Mouse (Mus musculus) ES-Bruce4 (cell line): Measurements from ENCODE around the gene Nfkbia.

Experiments
- CTCF ChIP-seq: IDR thresholded peaks from one replicate; pipeline ENCODE4 v1.8.1; 2011; ENCODE audit warnings: low read depth, low read length
- EP300 ChIP-seq: IDR thresholded peaks from 2 replicates; pipeline ENCODE4 v1.6.1; 2011; ENCODE audit warnings: low read depth, low read length; ENCODE audit not compliant: insufficient read depth
- POLR2A ChIP-seq: IDR thresholded peaks from one replicate; pipeline ENCODE4 v1.8.1; 2011; ENCODE audit warnings: low read length; ENCODE audit not compliant: insufficient read depth

DNA sequence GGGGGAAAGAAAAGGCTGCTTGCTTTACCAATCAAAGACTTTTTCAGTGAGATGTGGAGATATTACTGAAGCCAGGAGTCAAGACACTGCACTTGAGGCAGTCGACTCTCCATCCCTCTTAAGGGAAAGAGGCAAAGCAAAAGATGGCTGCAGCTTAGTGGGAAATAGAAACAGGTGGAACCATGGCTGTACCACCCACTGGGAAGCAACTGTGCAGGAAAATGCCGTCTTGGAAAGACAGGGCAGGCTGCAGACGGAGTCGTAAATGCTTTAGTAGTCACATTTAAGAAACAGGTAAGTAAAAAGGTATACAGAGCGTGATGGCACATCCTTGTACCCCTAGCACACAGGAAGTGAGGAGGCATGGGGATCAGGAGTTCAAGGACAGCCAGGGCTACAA is 29.4 kb downstream of the Nfkbia start:
- TF ChIP-seq CTCF: no peak
- no peak for TF ChIP-seq POLR2A
- no peak for TF ChIP-seq EP300
